Mouse (Mus musculus) naive thymus-derived CD4-positive, alpha-beta T cell, adult 5 months (primary cell): ENCODE data around the gene Gm10666. TPM values are rescaled to one million over a fixed set of nuclear protein-coding genes. Genes with fewer than 3 reads are reported as not detected.

ENCODE experiments used
- polyA plus RNA-seq: library from polyadenylated mRNA; unstranded; fragments of 100-300 nt; shearing (Covaris generic); gene quantifications from one replicate; pipeline ENCODE4 v1.2.1, GENCODE M21; 2017

Gm10666 gene
- not detected for polyA plus RNA-seq

GRCm38 (mm10) chr7:22134641-22135040 is at the start of gene Gm10666:
Gene Gm10666 (minus strand): TSS chr7:22134741.

GRCm38 (mm10) chr7:22163935-22164334 is 29.4 kb upstream of the Gm10666 start, which contains the start of gene Vmn1r142:
Gene Vmn1r142 (minus strand): TSS chr7:22164035.

GRCm38 (mm10) chr7:22118145-22118544 is 16.4 kb downstream of the Gm10666 start, which contains the start of gene Gm16451:
Gene Gm16451 (minus strand): TSS chr7:22118245.

Other genes starting within 250 kb of the Gm10666 start
- not detected for gene Gm5891, start 213.4 kb downstream of the Gm10666 start, polyA plus RNA-seq
- not detected for gene Vmn1r137, start 140.2 kb downstream of the Gm10666 start, polyA plus RNA-seq
- not detected for gene Vmn1r138, start 105.8 kb downstream of the Gm10666 start, polyA plus RNA-seq
- gene Gm6176, start 78.4 kb downstream of the Gm10666 start, polyA plus RNA-seq = not detected
- gene Vmn1r139, start 65.7 kb downstream of the Gm10666 start, polyA plus RNA-seq = not detected
- not detected for gene Gm16451, start 16.5 kb downstream of the Gm10666 start, polyA plus RNA-seq
- gene Vmn1r142, start 29.3 kb upstream of the Gm10666 start, polyA plus RNA-seq = not detected
- not detected for gene Vmn1r143, start 54.6 kb upstream of the Gm10666 start, polyA plus RNA-seq
- not detected for gene Gm8653, start 66.5 kb upstream of the Gm10666 start, polyA plus RNA-seq
- gene Gm8453, start 94.7 kb upstream of the Gm10666 start, polyA plus RNA-seq = not detected
- not detected for gene Gm4187, start 195.0 kb upstream of the Gm10666 start, polyA plus RNA-seq
- gene Gm8660, start 236.3 kb upstream of the Gm10666 start, polyA plus RNA-seq = not detected